Mouse (Mus musculus) intestine, embryonic 14.5 days (tissue): Measurements from ENCODE around the gene Bbs12. TPM values are rescaled to one million over a fixed set of nuclear protein-coding genes. Genes with fewer than 3 reads are reported as not detected.
A peak's percentile ranks its signal among the peaks of the same experiment; 100 is the strongest.

Experiments used
- ATAC-seq: fragments of 200-750 bp; cut with Nextera tagmentation; replicated peaks from 2 replicates; pipeline ENCODE4 v1.8.0; 2017; ENCODE audit warnings: low read depth, moderate number of reproducible peaks, moderate TSS enrichment, moderate library complexity; ENCODE audit not compliant: low FRiP score, low TSS enrichment
- DNase-seq: peaks from one replicate; pipeline ENCODE4 v3.0.0-alpha.2; 2018; ENCODE audit warnings: low spot score
- H3K27ac ChIP-seq: fragments of 300-500 bp; sonication (generic); 2 replicates; pipeline ENCODE4 v1.5.1; 2014; ENCODE audit warnings: low read depth, mild to moderate bottlenecking, control low read depth
- H3K27me3 ChIP-seq: fragments of 300-500 bp; sonication (generic); replicated peaks from 2 replicates; pipeline ENCODE4 v1.6.1; 2014; ENCODE audit warnings: low read length, control low read depth; ENCODE audit not compliant: control insufficient read depth, insufficient read depth
- H3K36me3 ChIP-seq: fragments of 300-500 bp; sonication (generic); 2 replicates; pipeline ENCODE4 v1.6.1; 2014; ENCODE audit warnings: low read length, control low read depth; ENCODE audit not compliant: control insufficient read depth, insufficient read depth
- H3K4me1 ChIP-seq: fragments of 300-500 bp; sonication (generic); replicated peaks from 2 replicates; pipeline ENCODE4 v1.6.1; 2014; ENCODE audit warnings: low read length, control low read depth, mixed read lengths; ENCODE audit not compliant: control insufficient read depth, insufficient read depth
- H3K4me2 ChIP-seq: fragments of 300-500 bp; sonication (generic); 2 replicates; pipeline ENCODE4 v1.6.1; 2014; ENCODE audit warnings: low read length
- H3K4me3 ChIP-seq: fragments of 300-500 bp; sonication (generic); 2 replicates; pipeline ENCODE4 v1.5.1; 2014; ENCODE audit warnings: low read depth, low read length, control low read depth, mixed read lengths
- H3K9ac ChIP-seq: fragments of 300-500 bp; sonication (generic); 2 replicates; pipeline ENCODE4 v1.6.1; 2014; ENCODE audit warnings: mild to moderate bottlenecking, low read length
- H3K9me3 ChIP-seq: fragments of 300-500 bp; sonication (generic); 2 replicates; pipeline ENCODE4 v1.6.1; 2016; ENCODE audit warnings: low read length, control low read depth; ENCODE audit not compliant: control insufficient read depth
- WGBS: fragments of 180-500 bp; shearing (Covaris S2); extraction: QIAGEN DNeasy Blood & Tissue Kit; methylation state at CpG from one replicate; pipeline ENCODE4 v1.1.7; 2014; 5-methylcytosine and 5-hydroxymethylcytosine counted together
- polyA plus RNA-seq: library from polyadenylated mRNA; unstranded; fragments of >200 nt; fragmentation: Nextera tagmentation; extraction: Ambion mirVana; gene quantifications from 2 replicates; pipeline ENCODE4 v1.2.1, GENCODE M21; 2014

Bbs12 gene
- polyA plus RNA-seq, 1 experiment from 2014 or later: 5.4 TPM

DNA sequence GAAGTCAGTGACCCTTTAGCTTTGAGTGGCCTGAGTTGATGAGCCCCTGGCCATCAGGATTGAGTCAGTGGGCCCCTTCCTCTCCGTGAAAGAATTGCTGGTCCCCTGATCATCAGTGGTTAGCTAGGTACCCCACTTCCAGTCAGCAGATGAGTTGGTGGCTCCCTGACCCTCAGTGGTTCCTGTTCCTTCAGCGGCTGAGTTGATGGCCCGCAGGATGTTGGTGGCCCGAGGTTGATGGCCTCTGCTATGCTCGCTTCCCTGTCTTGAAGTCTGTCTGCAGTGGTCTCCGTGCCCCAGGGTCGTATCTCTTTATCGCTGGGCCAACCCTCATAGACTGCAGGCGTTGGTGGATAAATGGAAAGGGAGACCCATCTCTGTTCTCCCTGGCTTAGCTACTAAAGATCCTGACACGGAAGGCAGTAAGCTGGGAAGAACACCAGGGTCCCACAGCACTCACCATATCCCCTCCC is 421 bp upstream of the Bbs12 start:
- H3K4me3 ChIP-seq: peak overlapping the region; percentile 79
- H3K4me1 ChIP-seq: peaks cover 8% of the 10 kb centered on the region; the same call in 1 of the 2 replicates
- 3% methylated on average over 10 of the region's 10 CpGs for WGBS
- peak overlapping the region; percentile 54 for H3K4me2 ChIP-seq
- H3K27me3 ChIP-seq: no peaks in the 10 kb centered on the region
- H3K27ac ChIP-seq: no peak overlapping the region
- DNase-seq (no peak), ATAC-seq (no peak; the same call in 1 of the 2 replicates)
- no peaks in the 10 kb centered on the region for H3K9me3 ChIP-seq
- peaks cover 3% of the 10 kb centered on the region; the same call in 1 of the 2 replicates for H3K36me3 ChIP-seq
- peak overlapping the region; percentile 84 for H3K9ac ChIP-seq

DNA sequence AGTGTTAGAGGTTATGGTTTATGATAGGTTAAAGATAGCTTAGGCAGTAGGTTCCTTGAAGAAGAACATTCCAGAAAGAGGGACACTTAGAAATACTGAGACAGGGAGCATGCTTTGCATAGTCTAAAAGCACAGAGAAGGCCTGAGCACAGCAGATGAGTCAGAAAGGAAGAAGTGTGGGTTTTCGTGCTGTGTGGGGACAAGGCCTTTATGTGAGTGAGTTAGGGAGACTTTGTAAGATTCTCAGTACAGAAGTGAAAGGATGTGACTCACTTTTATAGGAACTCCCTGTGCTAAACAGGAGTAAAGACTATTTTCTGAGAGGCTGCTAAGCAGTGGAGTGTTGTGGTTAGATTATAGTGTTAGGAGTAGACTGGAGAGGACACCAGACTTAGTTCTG is 1.0 kb downstream of the Bbs12 start:
- H3K4me1 ChIP-seq: peaks cover 8% of the 10 kb centered on the region; the same call in 1 of the 2 replicates
- H3K36me3 ChIP-seq: peaks cover 3% of the 10 kb centered on the region; the same call in 1 of the 2 replicates
- H3K27ac ChIP-seq: peak overlapping the region; percentile 25; the same call in 1 of the 2 replicates
- 33% methylated on average over 1 of the region's 1 CpGs for WGBS
- H3K4me3 ChIP-seq: peak overlapping the region; percentile 79; the same call in 1 of the 2 replicates
- H3K9me3 ChIP-seq: no peaks in the 10 kb centered on the region
- no peaks in the 10 kb centered on the region for H3K27me3 ChIP-seq
- ATAC-seq: no peak
- DNase-seq: no peak
- peak overlapping the region; percentile 54 for H3K4me2 ChIP-seq
- peak overlapping the region; percentile 84 for H3K9ac ChIP-seq

DNA sequence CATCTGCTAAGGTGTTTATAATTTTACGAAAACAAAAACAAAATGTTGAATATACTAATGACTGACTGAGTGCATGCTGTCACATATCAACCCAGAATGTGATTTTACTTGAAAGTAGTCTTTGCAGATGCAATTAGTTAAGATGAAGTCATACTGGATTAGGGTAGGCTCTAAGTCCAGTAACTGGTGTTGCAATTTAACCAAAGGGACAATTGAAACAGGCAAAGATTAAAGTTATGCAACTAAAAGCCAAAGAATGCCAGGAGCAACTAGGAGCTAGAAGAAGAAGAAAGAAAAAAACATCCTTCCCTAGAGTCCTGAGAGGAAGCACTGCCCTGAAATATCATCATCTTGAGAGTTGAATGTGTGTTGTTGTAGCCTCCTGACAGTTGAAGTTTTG is 3.9 kb downstream of the Bbs12 start:
- 95% methylated on average over 1 of the region's 1 CpGs for WGBS
- Histone ChIP-seq H3K4me1 (peaks cover 8% of the 10 kb centered on the region; the same call in 1 of the 2 replicates), H3K27ac (no peak overlapping the region), H3K4me3 (no peak overlapping the region), H3K36me3 (peaks cover 16% of the 10 kb centered on the region), H3K9me3 (no peaks in the 10 kb centered on the region), H3K9ac (no peak overlapping the region), H3K27me3 (no peaks in the 10 kb centered on the region), H3K4me2 (no peak overlapping the region)
- no peak for ATAC-seq
- DNase-seq: no peak

DNA sequence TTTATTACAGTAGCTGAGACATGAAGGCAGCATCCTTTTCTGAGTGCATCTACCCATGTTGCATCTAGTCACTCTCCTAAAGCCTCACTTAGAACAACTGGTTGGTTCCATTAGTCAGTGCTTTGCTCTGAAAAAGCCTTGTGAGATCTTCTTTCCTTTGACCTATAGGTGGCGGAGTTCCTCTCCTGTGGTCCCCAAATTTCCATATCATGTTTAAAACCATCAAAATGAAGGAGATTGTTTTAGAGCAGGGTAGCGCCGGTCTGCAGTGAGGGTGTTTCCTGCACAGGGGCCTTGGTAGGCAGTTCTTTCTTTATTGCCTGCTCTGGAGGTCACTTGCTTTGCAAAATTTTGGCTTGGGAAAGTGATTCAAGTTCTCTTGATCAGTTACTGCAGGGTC is 12.0 kb downstream of the Bbs12 start:
- Histone ChIP-seq H3K4me1 (no peaks in the 10 kb centered on the region), H3K27ac (no peak overlapping the region), H3K36me3 (peaks cover 11% of the 10 kb centered on the region), H3K27me3 (no peaks in the 10 kb centered on the region), H3K4me2 (no peak overlapping the region), H3K9ac (no peak overlapping the region), H3K9me3 (no peaks in the 10 kb centered on the region), H3K4me3 (no peak overlapping the region)
- DNase-seq (no peak), ATAC-seq (no peak)
- WGBS: 35% methylated on average over 3 of the region's 3 CpGs

DNA sequence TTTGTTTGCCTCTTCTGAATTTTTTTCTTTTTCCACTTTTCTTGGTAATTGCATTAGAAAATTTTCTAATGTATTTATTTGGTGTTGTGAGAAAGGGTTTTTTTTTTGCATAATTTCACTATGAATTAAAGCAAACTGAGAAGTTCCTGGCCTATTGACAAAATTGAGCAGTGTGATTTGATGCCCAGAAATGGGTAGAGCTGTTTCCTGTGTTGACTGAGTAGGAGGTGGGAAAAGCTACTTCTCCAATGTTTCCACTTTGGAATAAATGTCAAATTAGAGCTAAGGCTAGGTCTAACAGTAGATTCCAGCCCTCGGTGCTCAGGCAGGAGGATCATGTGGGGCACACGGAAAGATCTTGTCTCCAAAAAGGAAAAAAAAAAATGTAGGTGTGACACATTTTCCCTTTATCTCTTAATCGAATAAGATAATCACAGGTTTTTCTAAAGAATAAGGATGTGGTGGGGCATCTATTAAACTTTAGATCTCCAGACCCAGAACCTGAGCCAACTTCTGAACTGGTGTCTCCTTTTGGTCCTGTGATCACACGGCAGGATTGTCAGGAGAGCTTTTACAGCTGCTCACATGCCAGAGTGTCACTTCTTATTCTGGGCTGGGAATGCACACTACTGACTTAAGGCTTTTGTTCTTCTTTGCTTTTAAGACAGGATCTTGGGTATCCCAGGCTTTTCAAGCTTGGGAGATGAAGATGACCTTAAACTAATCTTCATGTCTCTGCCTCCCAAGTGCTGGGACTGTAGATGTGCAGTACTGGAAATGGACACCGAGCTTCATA is 13.2 kb downstream of the Bbs12 start:
- DNase-seq: no peak
- Histone ChIP-seq H3K27me3 (no peaks in the 10 kb centered on the region), H3K9me3 (no peaks in the 10 kb centered on the region), H3K36me3 (peaks cover 6% of the 10 kb centered on the region; the same call in 1 of the 2 replicates), H3K9ac (no peak overlapping the region), H3K4me1 (no peaks in the 10 kb centered on the region), H3K27ac (no peak overlapping the region), H3K4me3 (no peak overlapping the region), H3K4me2 (no peak overlapping the region)
- WGBS: 79% methylated on average over 5 of the region's 5 CpGs
- ATAC-seq: no peak

DNA sequence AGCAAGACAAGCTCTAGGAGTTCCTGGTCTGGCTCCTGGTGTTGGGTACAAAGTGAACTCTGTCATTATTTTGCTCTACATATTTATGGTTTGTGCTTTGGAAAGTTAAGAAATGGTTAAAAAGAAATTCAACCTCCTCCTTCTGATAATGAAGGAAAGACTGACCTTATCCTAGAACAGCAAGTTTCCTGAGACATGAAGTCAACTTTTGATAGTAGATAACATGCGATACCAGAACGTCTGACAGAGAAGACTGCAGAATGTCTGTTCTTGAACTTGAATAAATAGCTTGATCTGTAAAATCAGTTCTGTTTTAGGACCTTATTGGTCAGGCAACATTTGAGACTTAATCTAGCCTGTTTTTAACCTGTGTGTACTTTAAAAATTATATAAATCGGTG is 14.3 kb downstream of the Bbs12 start:
- no peak for ATAC-seq
- no peak overlapping the region for H3K9ac ChIP-seq
- no peak overlapping the region for H3K4me3 ChIP-seq
- 82% methylated on average over 3 of the region's 3 CpGs for WGBS
- H3K27me3 ChIP-seq: no peaks in the 10 kb centered on the region
- no peak overlapping the region for H3K27ac ChIP-seq
- no peaks in the 10 kb centered on the region for H3K9me3 ChIP-seq
- H3K4me2 ChIP-seq: no peak overlapping the region
- H3K36me3 ChIP-seq: no peaks in the 10 kb centered on the region
- DNase-seq: no peak
- H3K4me1 ChIP-seq: no peaks in the 10 kb centered on the region

DNA sequence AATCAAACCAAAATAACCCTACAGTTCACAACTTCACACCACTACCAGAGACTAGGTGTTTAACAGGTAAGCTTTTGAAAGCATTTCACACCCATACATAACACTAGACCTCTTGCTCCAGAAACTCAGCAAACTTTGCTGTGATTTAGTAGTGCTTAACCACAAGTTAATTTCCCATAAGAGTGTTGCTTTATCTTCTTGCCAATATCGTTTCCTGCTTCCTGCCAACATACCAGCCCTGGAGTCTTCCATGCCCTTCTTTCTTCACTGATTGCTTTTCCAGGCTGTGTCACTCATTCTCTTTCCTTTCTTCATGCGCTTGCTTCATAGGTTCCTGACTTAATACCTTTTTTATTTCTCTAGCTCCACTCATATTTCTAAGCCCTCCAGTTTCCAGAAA is 16.1 kb downstream of the Bbs12 start:
- H3K27ac ChIP-seq: no peak overlapping the region
- H3K4me2 ChIP-seq: no peak overlapping the region
- DNase-seq (no peak), ATAC-seq (no peak)
- 80% methylated on average over 2 of the region's 2 CpGs for WGBS
- no peaks in the 10 kb centered on the region for H3K27me3 ChIP-seq
- H3K9me3 ChIP-seq: no peaks in the 10 kb centered on the region
- no peak overlapping the region for H3K4me3 ChIP-seq
- H3K9ac ChIP-seq: no peak overlapping the region
- no peaks in the 10 kb centered on the region for H3K4me1 ChIP-seq
- no peaks in the 10 kb centered on the region for H3K36me3 ChIP-seq

DNA sequence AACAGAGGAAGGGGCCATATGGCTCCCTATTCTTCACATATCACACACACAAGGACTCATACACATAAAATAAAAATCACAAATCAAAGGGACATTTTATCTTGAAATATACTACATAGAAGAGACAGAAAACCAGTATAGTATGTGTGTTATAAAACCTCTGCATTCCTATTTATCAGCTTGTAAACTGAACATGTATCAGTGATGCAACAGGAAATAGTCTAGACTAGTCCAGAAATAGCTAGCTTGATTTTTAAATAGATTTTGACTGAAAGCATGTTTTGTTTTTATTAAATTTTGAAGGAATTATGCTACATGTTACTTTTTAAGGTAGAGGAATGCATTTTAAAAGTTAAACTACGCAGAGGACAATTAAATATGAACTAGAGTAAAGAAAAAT is 17.6 kb downstream of the Bbs12 start:
- no peak for DNase-seq
- Histone ChIP-seq H3K9me3 (no peaks in the 10 kb centered on the region), H3K9ac (no peak overlapping the region)

DNA sequence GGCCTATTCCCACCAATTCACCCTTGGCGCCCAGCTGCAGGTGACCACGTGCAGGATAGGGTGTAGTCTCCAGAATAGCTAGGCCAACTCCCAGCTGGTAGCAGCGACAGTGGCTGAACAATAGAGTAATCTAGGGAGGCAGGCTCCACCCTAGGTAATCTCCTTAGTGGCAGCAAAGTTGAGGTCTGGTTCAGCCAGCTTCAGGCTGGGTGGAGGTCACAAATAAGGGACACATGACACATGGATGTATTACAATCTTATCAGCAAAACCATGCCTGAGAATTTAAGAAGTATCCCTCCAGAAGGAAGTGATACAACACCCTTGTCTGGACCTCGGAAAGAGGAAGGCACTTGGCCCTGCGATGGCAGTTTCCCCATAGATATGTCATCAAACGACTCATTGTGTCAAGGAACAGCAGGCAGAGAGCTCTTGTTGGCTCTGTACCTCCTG is 19.7 kb downstream of the Bbs12 start:
- Histone ChIP-seq H3K27ac (no peak overlapping the region), H3K4me2 (no peak overlapping the region), H3K36me3 (no peaks in the 10 kb centered on the region), H3K9me3 (no peaks in the 10 kb centered on the region), H3K4me3 (no peak overlapping the region), H3K4me1 (no peaks in the 10 kb centered on the region), H3K27me3 (no peaks in the 10 kb centered on the region), H3K9ac (no peak overlapping the region)
- no peak for DNase-seq
- 65% methylated on average over 6 of the region's 6 CpGs for WGBS
- no peak for ATAC-seq

More for the DNA sequence above, 17.6 kb downstream of the Bbs12 start:
- H3K27ac ChIP-seq: no peak overlapping the region
- no peaks in the 10 kb centered on the region for H3K4me1 ChIP-seq
- whole genome bisulfite sequencing: 88% methylated on average over 1 of the region's 1 CpGs
- no peaks in the 10 kb centered on the region for H3K27me3 ChIP-seq
- no peaks in the 10 kb centered on the region for H3K36me3 ChIP-seq
- no peak overlapping the region for H3K4me2 ChIP-seq
- ATAC-seq: no peak
- no peak overlapping the region for H3K4me3 ChIP-seq
